Mouse (Mus musculus): ENCODE data around the gene Eral1.

The Eral1 gene

DNA sequence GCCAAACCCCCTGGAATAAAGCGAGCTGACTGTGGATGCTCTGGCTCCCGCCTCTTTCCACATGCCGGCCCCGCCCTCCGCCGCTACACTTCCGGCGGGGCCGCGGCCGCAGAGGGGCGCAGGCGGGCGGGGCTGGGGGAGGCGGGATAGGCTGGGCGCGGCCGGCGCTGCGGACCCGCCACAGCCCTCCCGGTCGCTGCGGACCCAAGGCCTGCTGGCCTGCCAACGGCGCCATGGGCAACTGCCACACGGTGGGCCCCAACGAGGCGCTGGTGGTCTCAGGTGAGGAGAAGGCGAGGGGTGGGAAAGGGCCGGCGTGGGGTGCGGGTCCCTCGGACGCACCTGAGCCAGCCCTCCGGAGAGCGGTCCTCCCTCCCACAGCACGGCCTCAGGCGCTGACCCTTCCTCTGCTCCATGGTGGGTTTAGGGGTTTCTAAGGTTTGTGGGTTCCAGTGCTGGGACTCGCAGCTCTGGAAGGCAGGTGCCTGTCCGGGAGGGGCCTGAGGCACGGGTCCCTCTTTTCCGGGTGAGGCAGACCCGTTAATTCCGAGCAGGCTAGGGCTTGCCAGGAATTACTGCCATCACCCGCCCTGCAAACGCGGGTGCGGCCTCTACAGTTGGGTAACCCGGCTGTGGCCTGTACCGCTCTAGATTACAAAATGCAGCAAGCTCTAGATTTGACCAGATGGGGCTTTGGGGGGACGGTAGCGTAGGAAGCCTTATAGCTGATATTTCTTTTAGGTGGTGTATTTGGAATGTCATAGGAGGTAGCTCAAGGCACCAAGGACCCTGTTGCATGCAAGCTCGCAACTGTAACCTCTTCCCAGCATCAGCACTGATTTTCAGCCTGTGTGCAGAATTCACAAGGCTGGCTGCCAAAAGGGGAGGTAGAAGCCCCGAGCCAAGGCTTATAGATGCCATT is 42.1 kb downstream of the Eral1 start, which contains the start of gene Flot2:
TSS of gene Flot2 (plus strand) at position 101 of the 922 bp plus-strand sequence.
- no peak for DNase-seq (ENCODE audit: extremely low read depth, low read depth)

DNA sequence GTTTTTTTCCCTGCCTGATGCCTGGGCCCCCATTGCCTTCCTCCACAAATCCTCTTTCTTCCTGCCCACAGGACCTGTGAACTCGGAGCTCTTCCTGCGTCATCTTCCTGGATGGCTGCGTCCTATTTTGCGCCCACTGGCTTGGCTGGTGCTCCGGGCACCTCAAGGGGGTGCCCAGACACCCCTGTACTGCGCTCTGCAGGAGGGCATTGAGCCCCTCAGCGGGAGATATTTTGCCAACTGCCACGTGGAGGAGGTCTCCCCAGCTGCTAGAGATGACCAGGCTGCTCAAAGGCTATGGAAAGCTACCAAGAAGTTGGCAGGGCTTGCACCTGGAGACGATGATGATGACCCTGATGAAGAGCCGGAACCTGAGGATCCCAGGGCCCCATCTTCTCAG is 43.4 kb downstream of the Eral1 start:
- DNase-seq (ENCODE audit: extremely low read depth, low read depth) = no peak

DNA sequence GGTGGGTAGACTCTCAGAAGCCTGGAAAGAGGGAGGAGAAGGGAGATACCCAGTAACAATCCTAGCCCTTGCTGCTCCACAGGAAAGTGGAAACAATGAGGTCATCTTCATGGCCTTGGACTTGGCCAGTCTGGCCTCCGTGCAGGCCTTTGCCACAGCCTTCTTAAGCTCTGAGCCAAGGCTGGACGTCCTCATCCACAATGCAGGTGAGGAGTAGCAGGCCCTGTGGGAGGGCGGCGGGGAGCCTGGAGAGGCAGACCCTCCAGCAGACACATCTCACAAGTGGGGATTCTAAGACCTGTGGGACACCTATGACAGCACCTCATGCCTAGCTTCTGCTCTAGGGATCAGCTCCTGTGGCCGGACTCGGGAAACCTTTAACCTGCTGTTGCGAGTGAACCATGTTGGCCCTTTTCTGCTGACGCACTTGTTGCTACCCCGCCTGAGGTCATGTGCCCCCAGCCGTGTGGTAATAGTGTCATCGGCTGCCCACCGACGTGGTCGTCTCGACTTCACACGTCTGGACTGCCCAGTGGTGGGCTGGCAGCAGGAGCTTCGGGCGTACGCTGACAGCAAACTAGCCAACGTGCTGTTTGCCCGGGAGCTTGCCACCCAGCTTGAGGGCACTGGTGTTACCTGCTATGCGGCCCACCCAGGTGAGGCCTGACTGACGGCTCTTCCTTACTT is 46.1 kb downstream of the Eral1 start:
- DNase-seq (ENCODE audit: extremely low read depth, low read depth) = no peak

DNA sequence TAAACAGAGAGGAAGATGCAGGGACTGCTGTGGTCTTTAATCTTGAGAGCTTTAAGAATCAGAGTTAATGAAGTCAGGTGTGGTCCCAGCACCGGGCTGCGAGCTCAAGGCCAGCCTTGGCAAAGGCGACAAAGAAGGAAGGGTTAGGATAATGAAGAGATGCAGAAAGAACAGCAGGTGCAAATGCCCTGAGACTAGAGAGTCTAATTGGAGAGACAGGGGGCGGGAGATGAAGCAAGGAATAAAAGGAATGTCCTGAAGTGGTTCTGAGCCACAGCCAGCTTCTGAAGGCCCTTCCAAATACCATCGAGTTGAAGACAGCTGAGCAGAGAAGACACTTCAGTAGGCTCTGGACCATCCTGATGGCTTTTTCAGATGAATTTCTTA is 47.4 kb downstream of the Eral1 start:
- no peak for DNase-seq (ENCODE audit: extremely low read depth, low read depth)

DNA sequence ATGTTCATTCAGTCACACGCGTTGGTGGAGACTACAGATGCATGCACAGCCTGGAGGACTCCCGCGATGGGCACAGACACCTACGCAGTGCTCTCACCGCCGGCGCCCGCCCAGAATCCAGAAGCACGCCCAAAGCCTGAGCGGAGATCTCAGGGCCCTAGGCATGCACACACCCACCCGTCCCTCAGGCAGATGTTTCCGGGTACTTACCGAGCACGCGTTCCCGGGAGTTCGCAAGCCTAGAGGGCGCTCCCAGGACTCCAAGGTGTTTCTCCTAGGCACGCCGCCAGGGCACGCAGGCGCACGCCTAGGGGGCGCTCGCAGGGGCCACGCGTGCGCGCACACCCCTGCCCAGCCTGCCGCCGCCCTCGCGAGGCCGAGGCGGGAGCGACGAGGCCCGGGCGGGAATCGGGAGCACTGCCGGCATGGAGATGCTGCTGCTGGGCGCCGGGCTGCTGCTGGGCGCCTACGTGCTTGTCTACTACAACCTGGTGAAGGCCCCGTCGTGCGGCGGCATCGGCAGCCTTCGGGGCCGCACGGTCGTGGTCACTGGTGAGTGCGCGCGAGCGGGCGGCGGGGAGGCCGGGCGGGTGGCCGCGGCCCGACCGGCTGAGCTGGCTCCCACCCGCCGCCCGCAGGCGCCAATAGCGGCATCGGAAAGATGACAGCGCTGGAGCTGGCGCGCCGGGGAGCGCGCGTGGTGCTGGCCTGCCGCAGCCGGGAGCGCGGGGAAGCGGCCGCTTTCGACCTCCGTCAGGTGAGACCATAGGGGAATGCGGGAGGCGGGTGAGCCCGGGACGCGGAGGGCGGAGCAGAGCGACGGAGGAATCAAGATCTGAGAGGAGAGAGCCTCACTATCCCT is 48.0 kb downstream of the Eral1 start, which contains the start of gene Dhrs13:
TSS of gene Dhrs13 (plus strand) at position 334 of the 862 bp plus-strand sequence.
- DNase-seq (ENCODE audit: extremely low read depth, low read depth) = peak; percentile 77

DNA sequence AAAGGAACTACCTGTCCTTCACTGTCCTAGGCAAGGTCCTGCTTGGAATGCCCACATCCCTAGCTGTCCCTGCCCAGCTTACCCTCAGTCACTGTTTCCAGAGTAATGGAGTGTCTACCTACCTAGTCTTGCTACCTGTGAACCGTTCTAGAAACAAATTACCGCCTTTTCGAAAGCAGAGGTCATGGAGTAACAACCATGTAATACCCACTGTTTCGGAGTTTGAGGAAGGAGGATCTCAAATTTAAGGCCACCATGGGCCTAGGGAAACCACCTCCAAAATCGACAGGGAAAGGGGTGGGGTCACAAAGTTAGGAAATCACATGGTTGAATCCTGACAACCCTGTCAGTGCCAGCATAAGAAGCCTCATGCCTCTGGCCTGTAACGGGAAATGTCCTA is 48.8 kb downstream of the Eral1 start:
- no peak for DNase-seq (ENCODE audit: extremely low read depth, low read depth)

DNA sequence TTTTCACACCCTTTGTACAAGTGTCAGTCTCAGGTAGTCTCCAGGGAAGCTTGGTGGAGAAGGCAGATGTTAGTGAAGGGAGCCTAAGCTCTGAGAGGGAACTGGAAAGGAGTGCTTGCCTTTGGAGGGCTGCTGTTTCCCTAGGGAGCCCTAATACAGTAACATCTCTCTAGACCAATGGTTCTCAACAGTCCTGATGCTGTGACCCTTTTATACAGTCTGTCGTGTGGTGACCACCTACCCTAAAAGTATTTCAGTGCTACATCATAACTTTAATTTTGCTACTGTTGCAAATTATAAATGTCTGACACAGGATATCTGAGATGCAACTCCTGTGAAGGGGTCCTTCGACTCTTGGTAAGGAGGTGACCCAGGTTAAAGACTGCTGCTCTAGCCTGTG is 49.6 kb downstream of the Eral1 start:
- no peak for DNase-seq (ENCODE audit: extremely low read depth, low read depth)

DNA sequence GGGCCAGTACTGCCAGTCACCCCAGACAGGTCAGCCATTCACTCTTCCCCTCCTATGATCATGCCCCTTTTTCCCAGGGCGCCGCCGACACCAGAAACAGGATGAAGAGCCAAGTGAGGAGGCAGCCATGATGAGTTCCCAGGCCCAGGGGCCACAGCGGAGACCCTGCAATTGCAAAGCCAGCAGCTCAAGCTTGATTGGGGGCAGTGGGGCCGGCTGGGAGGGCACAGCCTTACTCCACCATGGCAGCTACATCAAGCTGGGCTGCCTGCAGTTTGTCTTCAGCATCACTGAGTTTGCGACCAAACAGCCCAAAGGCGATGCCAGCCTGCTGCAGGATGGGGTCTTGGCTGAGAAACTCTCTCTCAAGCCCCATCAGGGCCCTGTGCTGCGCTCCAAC is 50.9 kb downstream of the Eral1 start:
- DNase-seq (ENCODE audit: extremely low read depth, low read depth) = no peak

DNA sequence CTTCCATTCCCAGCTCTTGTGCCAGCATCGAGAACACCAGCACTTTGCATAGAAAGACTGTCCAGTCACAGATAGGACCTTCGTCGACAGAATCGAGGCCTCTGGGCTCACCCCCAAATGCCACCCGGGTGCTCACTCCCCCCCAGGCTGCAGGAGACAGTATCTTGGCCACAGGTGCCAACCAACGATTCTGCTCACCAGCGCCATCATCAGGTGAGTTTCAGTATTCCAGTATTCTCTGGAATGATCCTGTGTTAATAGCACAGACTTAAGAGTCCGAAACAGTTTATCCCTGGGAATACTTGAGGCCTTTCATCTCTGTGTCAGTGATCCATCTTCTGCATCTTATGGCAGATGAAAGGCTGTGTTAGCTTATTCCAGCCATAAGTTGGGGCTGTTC is 56.6 kb downstream of the Eral1 start:
- no peak for DNase-seq (ENCODE audit: extremely low read depth, low read depth)
